18 mouse cellular contexts compared by ENCODE assay signal in the genomic region with DNA sequence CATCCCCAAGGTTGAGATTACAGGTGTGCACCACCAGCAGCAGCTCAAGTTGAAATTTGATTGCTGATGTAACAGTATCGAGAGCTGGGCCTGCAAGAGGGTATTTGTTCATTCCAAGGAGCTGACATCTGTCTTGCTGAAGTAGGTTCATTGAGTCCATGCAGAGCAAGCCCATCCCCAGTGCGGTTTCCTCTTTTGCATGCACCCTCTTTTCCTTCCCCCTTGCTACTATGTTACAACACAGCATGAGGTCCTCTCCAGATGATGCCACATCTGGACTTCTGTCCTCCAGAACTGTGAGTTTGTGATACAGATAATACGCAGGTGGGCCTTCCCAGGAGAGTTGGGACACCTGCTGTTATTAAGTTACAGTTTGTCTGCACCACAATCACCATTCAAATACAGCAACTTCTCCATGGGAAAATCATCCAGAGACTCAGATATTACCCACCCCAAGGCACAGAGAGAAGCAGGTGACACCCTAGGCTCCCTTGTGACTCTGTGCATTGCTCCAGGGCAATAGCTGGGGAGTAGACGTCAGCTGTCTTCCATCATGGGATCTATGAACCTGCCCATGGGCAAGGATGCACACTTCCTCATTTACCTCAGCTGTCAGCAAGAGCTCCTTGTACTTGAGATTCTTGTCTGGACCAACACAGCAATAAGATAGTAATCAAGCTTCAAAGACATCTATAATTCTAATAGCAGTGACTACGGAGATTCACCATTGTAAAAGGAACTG.
DNase-seq lines count a peak whose midpoint lies in the region; ATAC-seq and TF ChIP-seq lines count a peak whose summit lies in the region.
"Had no signal": no experiment of that assay in that cellular context is flagged by ENCODE, and none has a peak within 500 bp of the region (broad histone marks: within the 10 kb centered on the region; RNA-seq: fewer than 3 reads in every experiment).

No protein-coding gene starts in this region.

- H3K36me3 ChIP-seq in hindbrain, embryonic 16.5 days (ENCODE audit: control insufficient read depth, insufficient read depth, low read length), result no peaks in the 10 kb centered on the region
- H3K36me3 ChIP-seq: embryonic facial prominence, embryonic 10.5 days; forebrain, embryonic 15.5 days; heart, embryonic 13.5 days; liver, embryonic 13.5 days; midbrain, embryonic 15.5 days had no signal

- H3K4me2 ChIP-seq in hindbrain, embryonic 16.5 days (ENCODE audit: low read length), result no peak overlapping the region
- H3K4me2 ChIP-seq: forebrain, embryonic 15.5 days; heart, embryonic 13.5 days; hindbrain, embryonic 14.5 days; liver, embryonic 13.5 days; lung, embryonic 14.5 days; midbrain, embryonic 15.5 days had no signal

- no peak overlapping the region for H3K9ac ChIP-seq in hindbrain, embryonic 16.5 days (ENCODE audit: low read depth, low read length)
- H3K9ac ChIP-seq: forebrain, embryonic 15.5 days; heart, embryonic 13.5 days; hindbrain, embryonic 14.5 days; liver, embryonic 13.5 days; lung, embryonic 14.5 days; midbrain, embryonic 15.5 days had no signal

- WGBS in bone marrow, adult 2 months, result 25% methylated on average over 5 of the region's 5 CpGs
- WGBS in hindbrain, embryonic 16.5 days, result 83% methylated on average over 5 of the region's 5 CpGs

- H3K4me3 ChIP-seq in bone marrow, adult 2 months (replicated peaks; ENCODE audit: control insufficient read depth, low read depth, low read length), result no peak overlapping the region
- H3K4me3 ChIP-seq in hindbrain, embryonic 16.5 days (ENCODE audit: low read length), result no peak overlapping the region
- H3K4me3 ChIP-seq: embryonic facial prominence, embryonic 10.5 days; forebrain, embryonic 15.5 days; heart, embryonic 13.5 days; liver, embryonic 13.5 days; midbrain, embryonic 15.5 days had no signal

- no peaks in the 10 kb centered on the region for H3K27me3 ChIP-seq in hindbrain, embryonic 16.5 days (replicated peaks; ENCODE audit: control insufficient read depth, insufficient read depth, low read length)
- H3K27me3 ChIP-seq: forebrain, embryonic 15.5 days; heart, embryonic 13.5 days; liver, embryonic 13.5 days; midbrain, embryonic 15.5 days had no signal

- peak; percentile 44 for DNase-seq in testis, postnatal 14 days (ENCODE audit: low spot score)
- no peak for DNase-seq in testis, postnatal 10 days (ENCODE audit: low spot score)
- DNase-seq in cerebellum, adult 9-10 months, result no peak
- DNase-seq: adrenal gland, postnatal 14 days; cerebellum, adult 9-11 months; layer of hippocampus, adult 9-11 months; liver, embryonic 13.5 days; lung, embryonic 14.5 days had no signal

- peaks cover 5% of the 10 kb centered on the region; the same call in 1 of the 2 replicates for H3K4me1 ChIP-seq in bone marrow, adult 2 months (ENCODE audit: control insufficient read depth, insufficient read depth, low read length)
- peaks cover 5% of the 10 kb centered on the region; the same call in 1 of the 2 replicates for H3K4me1 ChIP-seq in hindbrain, embryonic 16.5 days (ENCODE audit: control insufficient read depth, insufficient read depth, low read depth, low read length)
- H3K4me1 ChIP-seq: forebrain, embryonic 15.5 days; midbrain, embryonic 15.5 days had no signal

- TF ChIP-seq CTCF in bone marrow, adult 2 months (IDR thresholded peaks at IDR 0.05; ENCODE audit: control insufficient read depth, insufficient read depth, low read length), result no peak

- H3K27ac ChIP-seq in bone marrow, adult 2 months (ENCODE audit: control insufficient read depth, insufficient read depth, low read depth, low read length, poor library complexity), result peak overlapping the region; percentile 55; the same call in 1 of the 2 replicates
- H3K27ac ChIP-seq in hindbrain, embryonic 16.5 days (ENCODE audit: low read depth, low read length), result no peak overlapping the region
- H3K27ac ChIP-seq: embryonic facial prominence, embryonic 10.5 days; forebrain, embryonic 15.5 days; heart, embryonic 13.5 days; hindbrain, embryonic 14.5 days; kidney, postnatal 0 days; liver, embryonic 13.5 days; midbrain, embryonic 15.5 days had no signal

- ATAC-seq in hematopoietic stem cell, adult 5-6 weeks (replicated peaks in 1 of 2; ENCODE audit: insufficient read depth in 1 of 2, low FRiP score in 2 of 2, low TSS enrichment in 1 of 2, low read depth in 1 of 2, poor library complexity in 2 of 2, severe bottlenecking in 2 of 2), result peak; percentile 76 to 93; a peak in 3 of 4 replicates
- peak; percentile 72 for ATAC-seq in monocyte, adult 5-6 weeks (replicated peaks; ENCODE audit: insufficient number of reproducible peaks, low FRiP score, low TSS enrichment, poor library complexity, severe bottlenecking)
- no peak for ATAC-seq in hindbrain, embryonic 16.5 days
- ATAC-seq: forebrain, embryonic 15.5 days; midbrain, embryonic 15.5 days had no signal

- no peak for TF ChIP-seq POLR2A in bone marrow, adult 2 months (IDR thresholded peaks at IDR 0.05; ENCODE audit: borderline replicate concordance, control insufficient read depth, low read depth, low read length)

- H3K9me3 ChIP-seq in hindbrain, embryonic 16.5 days (ENCODE audit: control insufficient read depth, low read length), result no peaks in the 10 kb centered on the region
- H3K9me3 ChIP-seq: embryonic facial prominence, embryonic 10.5 days; forebrain, embryonic 15.5 days; liver, embryonic 13.5 days; midbrain, embryonic 15.5 days had no signal
